Mouse (Mus musculus) heart, adult 2 months (tissue): ENCODE results near the gene Tspear.

Source experiments
- CTCF ChIP-seq: fragments of 200-600 bp; IDR thresholded peaks from 2 replicates; pipeline ENCODE4 v1.8.1; 2022; ENCODE audit warnings: antibody characterized with exemption, mild to moderate bottlenecking, moderate library complexity
- EP300 ChIP-seq: fragments of 200-500 bp; IDR thresholded peaks from 2 replicates; pipeline ENCODE4 v1.6.1; 2011; ENCODE audit warnings: low read depth, low read length, control low read depth; ENCODE audit not compliant: insufficient read depth

GRCm38 (mm10) chr10:77638956-77639355 is 47.4 kb upstream of the Tspear start:
- TF ChIP-seq CTCF (no peak), EP300 (no peak)
